Mouse (Mus musculus) hematopoietic stem cell, adult 5-6 weeks (primary cell): ENCODE results near the gene Dscam. TPM values are rescaled to one million over a fixed set of nuclear protein-coding genes. Genes with fewer than 3 reads are reported as not detected.

Experiments used
- ATAC-seq, 2 experiments: fragments of 125-278 bp in 1 of 2; replicated peaks in 1 of 2; 2 replicates each; pipeline ENCODE4 v1.8.0; 2016 to 2017; ENCODE audit warnings: inconsistent platforms in 2 of 2, mild to moderate bottlenecking in 2 of 2, moderate number of reproducible peaks in 2 of 2, low read depth in 1 of 2, moderate TSS enrichment in 1 of 2; ENCODE audit not compliant: low FRiP score in 2 of 2, poor library complexity in 2 of 2, severe bottlenecking in 2 of 2, insufficient read depth in 1 of 2, low TSS enrichment in 1 of 2
- total RNA-seq: library from RNA; stranded (forward); fragments of 172-1452, 232-1000 nt; gene quantifications from 2 replicates; pipeline ENCODE4 v1.2.3, GENCODE M21; 2017

The Dscam gene
- total RNA-seq, 1 experiment from 2014 or later = 1.2 TPM

- no peak for ATAC-seq
Measured at GRCm38 (mm10) chr16:96552680-96553079, 617.9 kb downstream of the Dscam start.

- no peak for ATAC-seq
Measured at GRCm38 (mm10) chr16:96541056-96541455, 629.5 kb downstream of the Dscam start.

Other genes starting within 250 kb of the Dscam start
- 0.06 TPM in 1 of 2 replicates, not detected in the other for gene Bace2, start 186.0 kb upstream of the Dscam start, total RNA-seq